Mouse (Mus musculus): ENCODE measurements at regions not wholly inside any gene's neighbourhood (a gene's known extent, or its start where the extent isn't known, plus 50 kb on each side); places are given as distances from the start of the nearest gene placed in this dataset.

- TF ChIP-seq E2F4 (IDR thresholded peaks at IDR 0.05; ENCODE audit: insufficient replicate concordance, low read depth, low read length): no peak
- TF ChIP-seq POLR2A (IDR thresholded peaks at IDR 0.05; ENCODE audit: low read depth, low read length): no peak
- TF ChIP-seq CTCF (conservative IDR thresholded peaks at IDR 0.05 in 1 of 2, IDR thresholded peaks at IDR 0.05 in 1 of 2; ENCODE audit: low read depth in 2 of 2, low read length in 2 of 2): no peak
- TF ChIP-seq IRF4 (IDR thresholded peaks at IDR 0.05; ENCODE audit: low read depth, low read length): no peak
- no peak for TF ChIP-seq GABPA (IDR thresholded peaks at IDR 0.05; ENCODE audit: insufficient replicate concordance, low read depth, low read length)
- no peak for TF ChIP-seq NRF1 (IDR thresholded peaks at IDR 0.05; ENCODE audit: low read depth, low read length)
- no peak for TF ChIP-seq USF2 (conservative IDR thresholded peaks at IDR 0.05; ENCODE audit: low read depth, low read length)
- no peak for TF ChIP-seq MAFK (IDR thresholded peaks at IDR 0.05; ENCODE audit: insufficient replicate concordance, low read length)
- TF ChIP-seq ZMIZ1 (IDR thresholded peaks at IDR 0.05; ENCODE audit: low read depth, low read length): no peak
- TF ChIP-seq BHLHE40 (IDR thresholded peaks at IDR 0.05; ENCODE audit: low read depth, low read length): no peak
- no peak for TF ChIP-seq MAZ (IDR thresholded peaks at IDR 0.05; ENCODE audit: low read depth, low read length)
- TF ChIP-seq ZC3H11A (IDR thresholded peaks at IDR 0.05; ENCODE audit: low read depth, low read length): no peak
- no peak for TF ChIP-seq ZNF384 (IDR thresholded peaks at IDR 0.05; ENCODE audit: low read depth, low read length)
- no peak for TF ChIP-seq HCFC1 (IDR thresholded peaks at IDR 0.05; ENCODE audit: low read depth, low read length)
Observed at GRCm38 (mm10) chr8:96489804-96490203, 601.5 kb upstream of the Got2 start.

Data from CH12.LX (cell line).